Mouse (Mus musculus) ES-E14 (cell line): ENCODE data around the gene Hyal1. TPM values are rescaled to one million over a fixed set of nuclear protein-coding genes. Genes with fewer than 3 reads are reported as not detected.

Experiments
- DNase-seq: peaks from one replicate; pipeline ENCODE4 v3.0.0-alpha.2; 2013; ENCODE audit warnings: low read depth, low spot score
- H3K27ac ChIP-seq: 2 replicates; pipeline ENCODE4 v1.5.1; 2012; ENCODE audit warnings: low read depth, mild to moderate bottlenecking, low read length, moderate library complexity, mixed read lengths; ENCODE audit not compliant: poor library complexity, insufficient read depth, severe bottlenecking
- H3K36me3 ChIP-seq: 2 replicates; pipeline ENCODE4 v1.6.1; 2012; ENCODE audit warnings: mild to moderate bottlenecking, low read length, moderate library complexity, mixed read lengths; ENCODE audit not compliant: control insufficient read depth, poor library complexity, insufficient read depth, severe bottlenecking
- H3K4me1 ChIP-seq, 2 experiments: fragments of 150-350 bp in 1 of 2; sonication (generic) in 1 of 2; 2 replicates each; pipeline ENCODE4 v1.6.1; 2012; ENCODE audit warnings: low read length in 2 of 2, mild to moderate bottlenecking in 1 of 2, mixed read lengths in 1 of 2; ENCODE audit not compliant: control insufficient read depth in 2 of 2, insufficient read depth in 2 of 2, poor library complexity in 1 of 2
- H3K4me3 ChIP-seq, 2 experiments: fragments of 150-350 bp in 1 of 2; sonication (generic) in 1 of 2; 2 replicates each; pipeline ENCODE4 v1.5.1; 2012; ENCODE audit warnings: low read length in 2 of 2, low read depth in 1 of 2, mild to moderate bottlenecking in 1 of 2, mixed read lengths in 1 of 2; ENCODE audit not compliant: insufficient read depth in 1 of 2, poor library complexity in 1 of 2, severe bottlenecking in 1 of 2
- H3K9ac ChIP-seq: 2 replicates; pipeline ENCODE4 v1.6.1; 2012; ENCODE audit warnings: low read depth, mild to moderate bottlenecking, low read length, mixed read lengths; ENCODE audit not compliant: poor library complexity, insufficient read depth, severe bottlenecking
- H3K9me3 ChIP-seq: fragments of 150-350 bp; sonication (generic); 2 replicates; pipeline ENCODE4 v1.6.1; 2012; ENCODE audit warnings: low read depth, mild to moderate bottlenecking, low read length; ENCODE audit not compliant: control insufficient read depth, insufficient read depth
- CHD2 ChIP-seq: IDR thresholded peaks from 2 replicates; pipeline ENCODE4 v1.6.1; 2014; ENCODE audit warnings: mild to moderate bottlenecking, low read depth, low read length, inconsistent platforms
- HCFC1 ChIP-seq: IDR thresholded peaks from 2 replicates; pipeline ENCODE4 v1.6.1; 2012; ENCODE audit warnings: low read length, inconsistent platforms, borderline replicate concordance; ENCODE audit not compliant: insufficient read depth
- MAFK ChIP-seq: IDR thresholded peaks from 2 replicates; pipeline ENCODE4 v1.6.1; 2014; ENCODE audit warnings: mild to moderate bottlenecking, low read depth, low read length, inconsistent platforms; ENCODE audit not compliant: insufficient read depth
- ZC3H11A ChIP-seq: IDR thresholded peaks from 2 replicates; pipeline ENCODE4 v1.6.1; 2012; ENCODE audit warnings: low read depth, mild to moderate bottlenecking, inconsistent platforms, low read length, borderline replicate concordance
- ZNF384 ChIP-seq: IDR thresholded peaks from 2 replicates; pipeline ENCODE4 v1.6.1; 2012; ENCODE audit warnings: low read depth, low read length, inconsistent platforms
- in situ Hi-C, 2 experiments: fragments of 600-800 bp; cut with MboI; formaldehyde crosslinking; loops; one replicate each; pipeline ENCODE4 v1.15.1; 2025; ENCODE audit warnings: low sequenced_read_pairs in 2 of 2, inconsistent platforms in 1 of 2; ENCODE audit not compliant: unreplicated experiment in 2 of 2
- total RNA-seq: library from RNA; depleted of rRNA; stranded (reverse); fragments of 300-350 nt; gene quantifications from 2 replicates; pipeline ENCODE4 v1.2.3, GENCODE M21; 2012

Hyal1 gene
- total RNA-seq, 1 experiment = 11.8 TPM

GRCm38 (mm10) chr9:107624539-107624938 is 47.8 kb downstream of the Hyal1 start:
- Histone ChIP-seq H3K9ac (no peak overlapping the region), H3K9me3 (no peaks in the 10 kb centered on the region), H3K4me1 (peaks cover 15 to 43% of the 10 kb centered on the region in 2 experiments; a peak in 3 of 4 replicates), H3K4me3 (no peak overlapping the region), H3K27ac (no peak overlapping the region), H3K36me3 (peaks cover 12% of the 10 kb centered on the region)
- in situ Hi-C loops = no loop called here
- TF ChIP-seq HCFC1 (no peak), ZNF384 (no peak), MAFK (no peak), CHD2 (no peak), ZC3H11A (no peak)
- DNase-seq = no peak

GRCm38 (mm10) chr9:107624951-107625350 is 48.2 kb downstream of the Hyal1 start:
- in situ Hi-C loops = no loop called here
- no peak overlapping the region for H3K27ac ChIP-seq
- H3K36me3 ChIP-seq = peaks cover 8% of the 10 kb centered on the region; the same call in 1 of the 2 replicates
- no peak for DNase-seq
- no peaks in the 10 kb centered on the region for H3K9me3 ChIP-seq
- TF ChIP-seq MAFK = no peak
- TF ChIP-seq ZC3H11A = no peak
- TF ChIP-seq CHD2 = no peak
- TF ChIP-seq HCFC1 = no peak
- no peak for TF ChIP-seq ZNF384
- H3K4me3 ChIP-seq = no peak overlapping the region
- peaks cover 15 to 44% of the 10 kb centered on the region in 2 experiments; a peak in 3 of 4 replicates for H3K4me1 ChIP-seq
- no peak overlapping the region for H3K9ac ChIP-seq

- in situ Hi-C loops = no loop called here
- Histone ChIP-seq H3K36me3 (peaks cover 6% of the 10 kb centered on the region; the same call in 1 of the 2 replicates), H3K4me1 (peaks cover 15 to 48% of the 10 kb centered on the region in 2 experiments; a peak in 3 of 4 replicates), H3K4me3 (no peak overlapping the region), H3K9ac (no peak overlapping the region), H3K27ac (no peak overlapping the region; the same call in 1 of the 2 replicates), H3K9me3 (no peaks in the 10 kb centered on the region)
- DNase-seq = no peak
- TF ChIP-seq ZC3H11A (no peak), ZNF384 (no peak), MAFK (no peak), CHD2 (no peak), HCFC1 (no peak)
Measured at GRCm38 (mm10) chr9:107625351-107626128, 48.8 kb downstream of the Hyal1 start.

GRCm38 (mm10) chr9:107626158-107626843 is 49.6 kb downstream of the Hyal1 start:
- peak overlapping the region; percentile 8 to 45; a peak in 2 of 4 replicates for H3K4me3 ChIP-seq
- H3K36me3 ChIP-seq = peaks cover 6% of the 10 kb centered on the region; the same call in 1 of the 2 replicates
- H3K27ac ChIP-seq = peak overlapping the region; percentile 47; the same call in 1 of the 2 replicates
- H3K9ac ChIP-seq = peak overlapping the region; percentile 66; the same call in 1 of the 2 replicates
- no peak for TF ChIP-seq ZC3H11A
- TF ChIP-seq CHD2 = no peak
- no peak for TF ChIP-seq MAFK
- no peak for TF ChIP-seq ZNF384
- TF ChIP-seq HCFC1 = no peak
- peaks cover 15 to 50% of the 10 kb centered on the region in 2 experiments; a peak in 3 of 4 replicates for H3K4me1 ChIP-seq
- H3K9me3 ChIP-seq = no peaks in the 10 kb centered on the region
- DNase-seq = no peak
- in situ Hi-C loops = no loop called here
